Comparison of ENCODE assay signal across 9 mouse cellular contexts in the genomic region with DNA sequence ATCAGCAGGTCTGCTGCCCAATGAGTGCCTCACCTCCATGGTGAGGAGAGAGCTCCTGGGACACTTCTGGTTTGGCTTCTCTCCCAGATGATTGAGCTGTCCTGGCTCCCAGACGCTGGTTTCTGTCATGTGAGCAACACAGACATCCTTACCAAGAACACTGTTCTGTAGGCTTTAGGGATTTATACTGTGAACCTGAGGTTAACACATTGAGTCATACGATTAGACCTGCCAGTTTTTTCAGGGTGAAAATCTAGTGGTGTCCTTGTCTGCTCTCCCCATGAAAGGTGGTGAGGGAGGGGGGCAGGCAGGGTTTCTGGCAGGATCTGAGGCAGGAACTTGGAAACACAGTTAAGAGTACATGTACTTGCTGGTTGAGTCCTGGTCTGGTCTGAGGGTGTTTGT. TPM values are rescaled to one million over a fixed set of nuclear protein-coding genes. Genes with fewer than 3 reads are reported as not detected.
A peak's percentile ranks its signal among the peaks of the same experiment; 100 is the strongest.
DNase-seq lines count a peak whose midpoint lies in the region; ATAC-seq lines count a peak whose summit lies in the region.
"Had no signal": no experiment of that assay in that cellular context is flagged by ENCODE, and none has a peak within 500 bp of the region (broad histone marks: within the 10 kb centered on the region; RNA-seq: fewer than 3 reads in every experiment).

No protein-coding gene starts in this region.

- DNase-seq in liver, embryonic 11.5 days (ENCODE audit: low spot score), result no peak
- DNase-seq in thymus, postnatal 36 days, result no peak
- no peak for DNase-seq in testis, postnatal 10 days (ENCODE audit: low spot score)
- DNase-seq: cerebellum, adult 11-12 months had no signal

- WGBS in liver, embryonic 15.5 days (ENCODE audit: insufficient replicate concordance), result 74% methylated on average over 2 of the region's 2 CpGs
- 63% methylated on average over 2 of the region's 2 CpGs for WGBS in liver, embryonic 11.5 days
- 7% methylated on average over 2 of the region's 2 CpGs for WGBS in heart, embryonic 16.5 days
- whole genome bisulfite sequencing in stomach, embryonic 14.5 days, result 57% methylated on average over 2 of the region's 2 CpGs

- ATAC-seq in liver, embryonic 15.5 days (ENCODE audit: insufficient read depth), result no peak
- ATAC-seq in liver, embryonic 11.5 days (replicated peaks; ENCODE audit: low FRiP score), result no peak
- peak; percentile 77 for ATAC-seq in heart, embryonic 16.5 days (replicated peaks; ENCODE audit: extremely low read depth, insufficient read depth, low FRiP score)
- no peak for ATAC-seq in stomach, embryonic 14.5 days (ENCODE audit: insufficient number of reproducible peaks, insufficient read depth, low FRiP score, low read depth)

- no peak overlapping the region for H3K4me2 ChIP-seq in liver, embryonic 15.5 days
- no peak overlapping the region for H3K4me2 ChIP-seq in liver, embryonic 11.5 days
- H3K4me2 ChIP-seq in heart, embryonic 16.5 days (ENCODE audit: low read depth, low read length), result peak overlapping the region; percentile 50; the same call in 1 of the 2 replicates
- no peak overlapping the region for H3K4me2 ChIP-seq in stomach, embryonic 14.5 days (replicated peaks; ENCODE audit: low read depth, low read length)
- H3K4me2 ChIP-seq: limb, embryonic 13.5 days had no signal

- peaks cover 85% of the 10 kb centered on the region for H3K4me1 ChIP-seq in liver, embryonic 15.5 days (replicated peaks)
- peaks cover 68% of the 10 kb centered on the region for H3K4me1 ChIP-seq in liver, embryonic 11.5 days (replicated peaks; ENCODE audit: control insufficient read depth, insufficient read depth, low read length)
- peaks cover 47% of the 10 kb centered on the region for H3K4me1 ChIP-seq in brown adipose tissue, adult 24 weeks (ENCODE audit: control insufficient read depth, insufficient read depth, insufficient read length, low read length)
- H3K4me1 ChIP-seq in heart, embryonic 16.5 days (ENCODE audit: control insufficient read depth, insufficient read depth, low read length), result peaks cover 90% of the 10 kb centered on the region
- peaks cover 18% of the 10 kb centered on the region for H3K4me1 ChIP-seq in stomach, embryonic 14.5 days (ENCODE audit: control insufficient read depth, insufficient read depth, low read length)

- no peaks in the 10 kb centered on the region for H3K9me3 ChIP-seq in liver, embryonic 15.5 days (replicated peaks)
- no peaks in the 10 kb centered on the region for H3K9me3 ChIP-seq in liver, embryonic 11.5 days (ENCODE audit: control insufficient read depth, low read length)
- H3K9me3 ChIP-seq in heart, embryonic 16.5 days (replicated peaks; ENCODE audit: control insufficient read depth, low read length), result no peaks in the 10 kb centered on the region
- no peaks in the 10 kb centered on the region for H3K9me3 ChIP-seq in stomach, embryonic 14.5 days (ENCODE audit: control insufficient read depth, low read depth, low read length)
- H3K9me3 ChIP-seq: limb, embryonic 13.5 days had no signal

- H3K36me3 ChIP-seq in liver, embryonic 15.5 days (replicated peaks), result no peaks in the 10 kb centered on the region; the same call in 1 of the 2 replicates
- no peaks in the 10 kb centered on the region; the same call in 1 of the 2 replicates for H3K36me3 ChIP-seq in liver, embryonic 11.5 days (ENCODE audit: control insufficient read depth, insufficient read depth, low read length)
- no peaks in the 10 kb centered on the region for H3K36me3 ChIP-seq in heart, embryonic 16.5 days (ENCODE audit: control insufficient read depth, insufficient read depth)
- no peaks in the 10 kb centered on the region for H3K36me3 ChIP-seq in stomach, embryonic 14.5 days (ENCODE audit: control insufficient read depth, insufficient read depth, low read length)
- H3K36me3 ChIP-seq: limb, embryonic 13.5 days had no signal

- H3K27me3 ChIP-seq in liver, embryonic 15.5 days, result no peaks in the 10 kb centered on the region
- H3K27me3 ChIP-seq in liver, embryonic 11.5 days (replicated peaks; ENCODE audit: control insufficient read depth, insufficient read depth, low read length), result no peaks in the 10 kb centered on the region
- no peaks in the 10 kb centered on the region for H3K27me3 ChIP-seq in heart, embryonic 16.5 days (ENCODE audit: control insufficient read depth, insufficient read depth, low read length)
- H3K27me3 ChIP-seq in stomach, embryonic 14.5 days (ENCODE audit: control insufficient read depth, insufficient read depth, low read length), result no peaks in the 10 kb centered on the region
- H3K27me3 ChIP-seq: limb, embryonic 13.5 days had no signal

- H3K4me3 ChIP-seq in liver, embryonic 15.5 days (replicated peaks), result no peak overlapping the region
- no peak overlapping the region for H3K4me3 ChIP-seq in liver, embryonic 11.5 days (ENCODE audit: low read depth, low read length)
- H3K4me3 ChIP-seq in brown adipose tissue, adult 24 weeks (ENCODE audit: insufficient read depth, low read depth, low read length), result no peak overlapping the region
- no peak overlapping the region for H3K4me3 ChIP-seq in heart, embryonic 16.5 days (ENCODE audit: low read length)
- H3K4me3 ChIP-seq in stomach, embryonic 14.5 days (ENCODE audit: low read depth, low read length), result no peak overlapping the region
- H3K4me3 ChIP-seq: limb, embryonic 13.5 days had no signal

- H3K27ac ChIP-seq in liver, embryonic 15.5 days (replicated peaks), result peak overlapping the region; percentile 16; the same call in 1 of the 2 replicates
- H3K27ac ChIP-seq in liver, embryonic 11.5 days (ENCODE audit: low read depth, low read length), result no peak overlapping the region
- peak overlapping the region; percentile 66 for H3K27ac ChIP-seq in brown adipose tissue, adult 24 weeks (replicated peaks; ENCODE audit: low read depth, low read length)
- peak overlapping the region; percentile 96 for H3K27ac ChIP-seq in heart, embryonic 16.5 days (ENCODE audit: low read length)
- H3K27ac ChIP-seq in stomach, embryonic 14.5 days (ENCODE audit: low read length), result peak overlapping the region; percentile 40; the same call in 1 of the 2 replicates
- H3K27ac ChIP-seq: limb, embryonic 13.5 days had no signal

- H3K9ac ChIP-seq in liver, embryonic 15.5 days, result no peak overlapping the region
- no peak overlapping the region for H3K9ac ChIP-seq in liver, embryonic 11.5 days (ENCODE audit: low read depth, low read length)
- peak overlapping the region; percentile 55; the same call in 1 of the 2 replicates for H3K9ac ChIP-seq in heart, embryonic 16.5 days (ENCODE audit: low read length)
- no peak overlapping the region for H3K9ac ChIP-seq in stomach, embryonic 14.5 days (replicated peaks; ENCODE audit: low read depth, low read length)
- H3K9ac ChIP-seq: limb, embryonic 13.5 days had no signal

RNA-seq across cellular contexts. Expression of gene Daam1, which starts 54.3 kb away (rescaled TPM):
- polyA plus RNA-seq in liver, embryonic 15.5 days (2015; fragmentation: Nextera tagmentation; extraction: Ambion mirVana), result 8.8 and 9.2 TPM in 2 replicates
- polyA plus RNA-seq in liver, embryonic 11.5 days (2014; fragmentation: Nextera tagmentation; extraction: Ambion mirVana), result 15.2 and 16.4 TPM in 2 replicates
- polyA plus RNA-seq in brown adipose tissue, adult 24 weeks (2012; ENCODE audit: insufficient read depth, insufficient read length, missing spikeins), result 8.3 and 11.1 TPM in 2 replicates
- 21.6 and 21.7 TPM in 2 replicates for polyA plus RNA-seq in heart, embryonic 16.5 days (2015; fragmentation: Nextera tagmentation; extraction: Ambion mirVana)
- polyA plus RNA-seq in stomach, embryonic 14.5 days (2014; fragmentation: Nextera tagmentation; extraction: Ambion mirVana), result 18.6 and 19.7 TPM in 2 replicates
